Mouse (Mus musculus) left cerebral cortex, postnatal 4 days (tissue): ENCODE data around the gene Olfr292. TPM values are rescaled to one million over a fixed set of nuclear protein-coding genes. Genes with fewer than 3 reads are reported as not detected.

Experiments
- DNase-seq: peaks from one replicate; pipeline ENCODE4 v3.0.0-alpha.2; 2022
- intact Hi-C: fragments of 180-260 bp; cut with DNase I; formaldehyde crosslinking; loops from one replicate; pipeline ENCODE4 v1.15.1; 2025
- total RNA-seq, 2 experiments: library from RNA; stranded (reverse); gene quantifications; 2 replicates each; pipeline ENCODE4 v1.2.3; 2021

Gene Olfr292
- total RNA-seq, result not detected

DNA sequence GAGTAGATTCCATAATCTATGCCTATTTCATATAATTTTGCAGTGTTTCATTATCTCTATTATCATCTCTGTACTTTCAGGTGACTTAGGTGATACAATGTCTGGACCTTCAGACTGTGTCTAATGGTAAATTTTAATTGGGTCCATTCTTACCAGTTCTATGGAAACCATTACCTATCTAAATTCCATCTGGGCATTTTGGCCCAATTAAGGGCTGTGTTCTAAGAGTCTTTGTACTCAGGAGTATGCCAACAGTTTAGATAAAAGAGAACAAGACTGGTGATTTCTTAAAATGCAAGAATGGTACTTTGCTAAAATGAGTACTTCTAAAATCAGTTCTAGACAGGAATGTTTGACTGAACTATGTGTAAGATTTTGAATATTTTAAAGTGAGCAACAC is at the start of gene Olfr292:
Gene Olfr292, plus strand, starts transcription at position 301 of the 400 bp plus-strand sequence.
- intact Hi-C loops, result no loop called here
- DNase-seq, result no peak

- intact Hi-C loops, result no loop called here
- DNase-seq, result no peak
Measured at GRCm38 (mm10) chr7:86648761-86649160, 39.4 kb upstream of the Olfr292 start, which contains the start of gene Olfr293. Gene Olfr293, plus strand, starts transcription at chr7:86649061.

DNA sequence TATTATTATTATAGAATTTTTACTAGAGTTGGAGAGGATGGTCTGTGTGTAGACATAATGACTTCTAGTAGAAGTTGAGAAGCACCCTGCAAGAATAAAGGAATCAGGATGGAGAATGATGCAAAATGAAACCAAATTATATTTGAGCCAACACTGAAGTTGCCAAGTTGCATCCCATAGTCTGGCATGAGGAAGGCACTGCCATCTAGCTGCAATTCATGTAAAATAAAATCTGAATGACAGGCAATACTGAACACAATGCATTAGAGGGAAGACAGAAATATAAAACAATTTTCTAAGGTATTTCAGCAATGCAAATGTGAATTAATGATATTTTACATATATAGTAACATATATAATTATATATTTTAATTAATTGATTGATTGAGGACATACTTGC is 36.9 kb downstream of the Olfr292 start:
- DNase-seq, result no peak

More for the DNA sequence above, 36.9 kb downstream of the Olfr292 start:
- intact Hi-C loops, result no loop called here

Other genes with a start within 250 kb of the Olfr292 start
- not detected for gene Olfr299, start 228.4 kb upstream of the Olfr292 start, total RNA-seq
- gene Olfr298, start 195.8 kb upstream of the Olfr292 start, total RNA-seq, result not detected
- gene Olfr297, start 168.4 kb upstream of the Olfr292 start, total RNA-seq, result not detected
- gene Olfr295, start 104.5 kb upstream of the Olfr292 start, total RNA-seq, result not detected
- gene Olfr294, start 71.7 kb upstream of the Olfr292 start, total RNA-seq, result not detected
- not detected for gene Olfr293, start 39.3 kb upstream of the Olfr292 start, total RNA-seq
- gene Folh1, start 87.6 kb downstream of the Olfr292 start, total RNA-seq, result 1 to 10 TPM in 1 of 2 experiments, under 1 TPM in 1; 0.82 to 1.1 TPM
- not detected for gene Vmn2r77, start 106.7 kb downstream of the Olfr292 start, total RNA-seq
- gene Vmn2r78, start 226.8 kb downstream of the Olfr292 start, total RNA-seq, result not detected